Mouse (Mus musculus): ENCODE measurements around the gene Unc79.

Gene Unc79

GRCm38 (mm10) chr12:103188223-103188622 lies 239.6 kb downstream of the Unc79 start:
- no peak for ATAC-seq (ENCODE audit: insufficient number of reproducible peaks, low FRiP score, low TSS enrichment)

- ATAC-seq (ENCODE audit: insufficient number of reproducible peaks, low FRiP score, low TSS enrichment), result peak; percentile 41; the same call in 1 of the 2 replicates
These were observed 241.1 kb downstream of the Unc79 start for GRCm38 (mm10) chr12:103189771-103190170.

- ATAC-seq (ENCODE audit: insufficient number of reproducible peaks, low FRiP score, low TSS enrichment), result no peak
These were observed 244.3 kb downstream of the Unc79 start for GRCm38 (mm10) chr12:103192996-103193395.

GRCm38 (mm10) chr12:103202592-103203544 lies 254.2 kb downstream of the Unc79 start:
- no peak for ATAC-seq (ENCODE audit: insufficient number of reproducible peaks, low FRiP score, low TSS enrichment)

GRCm38 (mm10) chr12:103205561-103205960 lies 256.9 kb downstream of the Unc79 start:
- ATAC-seq (ENCODE audit: insufficient number of reproducible peaks, low FRiP score, low TSS enrichment), result peak; percentile 67

- ATAC-seq (ENCODE audit: insufficient number of reproducible peaks, low FRiP score, low TSS enrichment), result no peak
These were observed 260.9 kb downstream of the Unc79 start for GRCm38 (mm10) chr12:103209581-103209980.

GRCm38 (mm10) chr12:103211078-103211477 lies 262.4 kb downstream of the Unc79 start:
- ATAC-seq (ENCODE audit: insufficient number of reproducible peaks, low FRiP score, low TSS enrichment), result no peak

- ATAC-seq (ENCODE audit: insufficient number of reproducible peaks, low FRiP score, low TSS enrichment), result no peak
These were observed 264.9 kb downstream of the Unc79 start for GRCm38 (mm10) chr12:103213591-103213990.

GRCm38 (mm10) chr12:103214270-103214669 lies 265.6 kb downstream of the Unc79 start:
- no peak for ATAC-seq (ENCODE audit: insufficient number of reproducible peaks, low FRiP score, low TSS enrichment)

GRCm38 (mm10) chr12:103214797-103215196 lies 266.1 kb downstream of the Unc79 start:
- ATAC-seq (ENCODE audit: insufficient number of reproducible peaks, low FRiP score, low TSS enrichment), result no peak

- no peak for ATAC-seq (ENCODE audit: insufficient number of reproducible peaks, low FRiP score, low TSS enrichment)
These were observed 267.4 kb downstream of the Unc79 start for GRCm38 (mm10) chr12:103215877-103216610.

- ATAC-seq (ENCODE audit: insufficient number of reproducible peaks, low FRiP score, low TSS enrichment), result no peak
These were observed 275.0 kb downstream of the Unc79 start for GRCm38 (mm10) chr12:103223671-103224070.

GRCm38 (mm10) chr12:103226121-103226520 lies 277.5 kb downstream of the Unc79 start:
- no peak for ATAC-seq (ENCODE audit: insufficient number of reproducible peaks, low FRiP score, low TSS enrichment)

- no peak for ATAC-seq (ENCODE audit: insufficient number of reproducible peaks, low FRiP score, low TSS enrichment)
These were observed 280.4 kb downstream of the Unc79 start for GRCm38 (mm10) chr12:103229058-103229457.

Measured in cerebellum, adult (tissue).